ENCODE assay signal across 11 mouse cellular contexts in the genomic region with DNA sequence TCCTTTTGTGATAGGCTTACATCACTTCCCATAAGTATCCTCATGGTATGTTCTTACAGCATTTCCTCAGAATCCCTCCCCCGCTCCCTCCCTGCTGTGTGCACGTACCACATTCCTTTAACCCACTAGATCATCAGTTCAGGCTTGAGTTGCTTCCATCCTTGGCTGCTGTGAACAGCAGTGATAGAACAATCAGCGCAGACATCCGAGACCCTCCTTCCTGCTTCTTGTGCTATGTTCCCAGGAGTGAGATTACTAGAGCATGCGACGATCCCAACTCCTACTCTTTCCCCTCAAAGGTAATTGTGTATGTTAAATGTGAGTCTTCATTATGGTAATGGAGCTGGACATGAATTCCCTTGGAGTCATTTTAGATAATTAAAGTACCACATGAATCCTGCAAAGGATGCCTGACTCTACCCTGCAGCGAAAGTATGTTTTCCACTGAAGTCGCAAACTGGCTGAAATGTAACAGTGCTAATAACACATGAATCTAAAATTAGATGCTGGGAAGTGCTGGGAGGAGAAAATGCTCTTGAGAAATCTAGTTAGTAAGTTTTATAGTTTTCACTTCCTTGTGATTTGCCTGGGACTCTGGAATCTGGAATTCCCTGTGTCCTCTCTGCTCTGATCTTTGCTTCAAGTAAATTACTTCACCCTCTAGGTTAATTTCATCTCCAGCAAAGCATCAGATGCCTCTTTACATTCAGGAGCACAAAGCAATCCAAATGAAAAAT. TPM values are rescaled to one million over a fixed set of nuclear protein-coding genes. Genes with fewer than 3 reads are reported as not detected.
DNase-seq lines count a peak whose midpoint lies in the region; ATAC-seq lines count a peak whose summit lies in the region.
"Had no signal": no experiment of that assay in that cellular context is flagged by ENCODE, and none has a peak within 500 bp of the region (broad histone marks: within the 10 kb centered on the region; RNA-seq: fewer than 3 reads in every experiment).

No protein-coding gene starts in this region.

- 0 out of 2 replicates have a peak, but pooled peaks have one; percentile 33 for ATAC-seq in forebrain, embryonic 12.5 days (ENCODE audit: low FRiP score)
- no peak for ATAC-seq in forebrain, embryonic 11.5 days (replicated peaks; ENCODE audit: low FRiP score)
- ATAC-seq in liver, embryonic 11.5 days (replicated peaks; ENCODE audit: low FRiP score): peak; percentile 51
- peak; percentile 81 for ATAC-seq in neural tube, embryonic 14.5 days (ENCODE audit: low read depth)
- ATAC-seq: forebrain, embryonic 16.5 days had no signal

- H3K9ac ChIP-seq in forebrain, embryonic 12.5 days: no peak overlapping the region
- H3K9ac ChIP-seq in forebrain, embryonic 11.5 days (ENCODE audit: low read length): no peak overlapping the region
- H3K9ac ChIP-seq in liver, embryonic 11.5 days (ENCODE audit: low read depth, low read length): no peak overlapping the region
- H3K9ac ChIP-seq in neural tube, embryonic 14.5 days (replicated peaks; ENCODE audit: low read depth, low read length): no peak overlapping the region
- H3K9ac ChIP-seq: liver, embryonic 15.5 days had no signal

- peaks cover 4% of the 10 kb centered on the region; the same call in 1 of the 2 replicates for H3K4me1 ChIP-seq in forebrain, embryonic 12.5 days
- no peaks in the 10 kb centered on the region for H3K4me1 ChIP-seq in forebrain, embryonic 11.5 days (replicated peaks; ENCODE audit: control insufficient read depth, insufficient read depth, low read length)
- no peaks in the 10 kb centered on the region for H3K4me1 ChIP-seq in liver, embryonic 11.5 days (replicated peaks; ENCODE audit: control insufficient read depth, insufficient read depth, low read length)
- 0 out of 2 replicates have a peak, but pooled peaks cover 4% of the 10 kb centered on the region for H3K4me1 ChIP-seq in hindbrain, embryonic 10.5 days (replicated peaks)
- 0 out of 2 replicates have a peak, but pooled peaks cover 3% of the 10 kb centered on the region for H3K4me1 ChIP-seq in neural tube, embryonic 14.5 days (ENCODE audit: control insufficient read depth, insufficient read depth, low read length)

- H3K9me3 ChIP-seq in forebrain, embryonic 12.5 days: no peaks in the 10 kb centered on the region
- no peaks in the 10 kb centered on the region for H3K9me3 ChIP-seq in forebrain, embryonic 11.5 days (ENCODE audit: control insufficient read depth, low read length)
- no peaks in the 10 kb centered on the region for H3K9me3 ChIP-seq in liver, embryonic 11.5 days (ENCODE audit: control insufficient read depth, low read length)
- no peaks in the 10 kb centered on the region for H3K9me3 ChIP-seq in hindbrain, embryonic 10.5 days
- H3K9me3 ChIP-seq in neural tube, embryonic 14.5 days (ENCODE audit: control insufficient read depth, low read length): no peaks in the 10 kb centered on the region
- H3K9me3 ChIP-seq: liver, embryonic 15.5 days had no signal

- H3K27me3 ChIP-seq in forebrain, embryonic 12.5 days: no peaks in the 10 kb centered on the region
- H3K27me3 ChIP-seq in forebrain, embryonic 11.5 days (ENCODE audit: control insufficient read depth, insufficient read depth, low read length): no peaks in the 10 kb centered on the region
- no peaks in the 10 kb centered on the region for H3K27me3 ChIP-seq in liver, embryonic 11.5 days (replicated peaks; ENCODE audit: control insufficient read depth, insufficient read depth, low read length)
- no peaks in the 10 kb centered on the region for H3K27me3 ChIP-seq in hindbrain, embryonic 10.5 days (ENCODE audit: insufficient read depth, poor library complexity, severe bottlenecking)
- no peaks in the 10 kb centered on the region for H3K27me3 ChIP-seq in neural tube, embryonic 14.5 days (ENCODE audit: control insufficient read depth, insufficient read depth, low read length)
- H3K27me3 ChIP-seq: liver, embryonic 15.5 days had no signal

- no peak overlapping the region for H3K27ac ChIP-seq in forebrain, embryonic 12.5 days
- no peak overlapping the region for H3K27ac ChIP-seq in forebrain, embryonic 11.5 days (ENCODE audit: low read depth, low read length)
- H3K27ac ChIP-seq in liver, embryonic 11.5 days (ENCODE audit: low read depth, low read length): no peak overlapping the region
- no peak overlapping the region for H3K27ac ChIP-seq in hindbrain, embryonic 10.5 days
- H3K27ac ChIP-seq in neural tube, embryonic 14.5 days (ENCODE audit: low read depth, low read length): no peak overlapping the region
- H3K27ac ChIP-seq: liver, embryonic 15.5 days had no signal

- H3K4me2 ChIP-seq in forebrain, embryonic 12.5 days: no peak overlapping the region
- H3K4me2 ChIP-seq in forebrain, embryonic 11.5 days (ENCODE audit: low read depth, low read length, severe bottlenecking): no peak overlapping the region
- H3K4me2 ChIP-seq in liver, embryonic 11.5 days: no peak overlapping the region
- H3K4me2 ChIP-seq in neural tube, embryonic 14.5 days (ENCODE audit: low read depth, low read length): no peak overlapping the region
- H3K4me2 ChIP-seq: liver, embryonic 15.5 days had no signal

- H3K36me3 ChIP-seq in forebrain, embryonic 12.5 days (replicated peaks): no peaks in the 10 kb centered on the region
- no peaks in the 10 kb centered on the region for H3K36me3 ChIP-seq in forebrain, embryonic 11.5 days (ENCODE audit: control insufficient read depth, insufficient read depth, low read length)
- H3K36me3 ChIP-seq in liver, embryonic 11.5 days (ENCODE audit: control insufficient read depth, insufficient read depth, low read length): no peaks in the 10 kb centered on the region
- H3K36me3 ChIP-seq in hindbrain, embryonic 10.5 days: no peaks in the 10 kb centered on the region
- no peaks in the 10 kb centered on the region for H3K36me3 ChIP-seq in neural tube, embryonic 14.5 days (ENCODE audit: control insufficient read depth, insufficient read depth, low read length)
- H3K36me3 ChIP-seq: liver, embryonic 15.5 days had no signal

- WGBS in forebrain, embryonic 12.5 days: 56% methylated on average over 8 of the region's 8 CpGs
- 51% methylated on average over 8 of the region's 8 CpGs for WGBS in forebrain, embryonic 11.5 days
- 53% methylated on average over 8 of the region's 8 CpGs for WGBS in liver, embryonic 11.5 days
- WGBS in hindbrain, embryonic 10.5 days: 51% methylated on average over 8 of the region's 8 CpGs
- WGBS in neural tube, embryonic 14.5 days: 39% methylated on average over 8 of the region's 8 CpGs

- H3K4me3 ChIP-seq in forebrain, embryonic 12.5 days (replicated peaks): no peak overlapping the region
- no peak overlapping the region for H3K4me3 ChIP-seq in forebrain, embryonic 11.5 days (ENCODE audit: low read depth, low read length)
- H3K4me3 ChIP-seq in liver, embryonic 11.5 days (ENCODE audit: low read depth, low read length): no peak overlapping the region
- H3K4me3 ChIP-seq in hindbrain, embryonic 10.5 days: no peak overlapping the region
- no peak overlapping the region for H3K4me3 ChIP-seq in neural tube, embryonic 14.5 days (ENCODE audit: low read depth, low read length)
- H3K4me3 ChIP-seq: liver, embryonic 15.5 days had no signal

- DNase-seq in forebrain, embryonic 11.5 days (ENCODE audit: low spot score): no peak
- no peak for DNase-seq in liver, embryonic 11.5 days (ENCODE audit: low spot score)
- DNase-seq in liver: no peak
- peak; percentile 8 for DNase-seq in hindbrain, embryonic 10.5 days (ENCODE audit: low spot score)
- DNase-seq in thymus, postnatal 36 days: no peak
- no peak for DNase-seq in adrenal gland, postnatal 25 days
- DNase-seq: thymus, postnatal 4 days had no signal

RNA-seq across cellular contexts. Expression of a gene that starts 13.6 kb away (rescaled TPM):
- polyA plus RNA-seq in forebrain, embryonic 12.5 days (2016; fragmentation: Nextera tagmentation; extraction: Ambion mirVana): 4.6 and 5.7 TPM in 2 replicates
- 3.5 and 4.4 TPM in 2 replicates for polyA plus RNA-seq in forebrain, embryonic 11.5 days (2014; fragmentation: Nextera tagmentation; extraction: Ambion mirVana)
- polyA plus RNA-seq in liver, embryonic 11.5 days (2014; fragmentation: Nextera tagmentation; extraction: Ambion mirVana): 1.8 and 2.0 TPM in 2 replicates
- polyA plus RNA-seq in hindbrain, embryonic 10.5 days (2016; fragmentation: Nextera tagmentation; extraction: Ambion mirVana): 3.3 and 4.0 TPM in 2 replicates
- polyA plus RNA-seq in neural tube, embryonic 14.5 days (2014; fragmentation: Nextera tagmentation; extraction: Ambion mirVana): 5.7 and 9.7 TPM in 2 replicates
- total RNA-seq in adrenal gland, postnatal 25 days (2021): 23.8 and 41.5 TPM in 2 replicates
